Mouse (Mus musculus): Measurements from ENCODE around the gene Fxyd2. TPM values are rescaled to one million over a fixed set of nuclear protein-coding genes. Genes with fewer than 3 reads are reported as not detected.

The Fxyd2 gene
- polyA plus RNA-seq, 1 experiment = 10.6 TPM

- Histone ChIP-seq H3K27ac (ENCODE audit: control insufficient read depth, insufficient read depth, low read depth, low read length, poor library complexity) (no peak overlapping the region), H3K4me3 (replicated peaks; ENCODE audit: control insufficient read depth, low read depth, low read length) (no peak overlapping the region), H3K4me1 (ENCODE audit: control insufficient read depth, insufficient read depth, low read length) (no peaks in the 10 kb centered on the region)
- TF ChIP-seq POLR2A (IDR thresholded peaks at IDR 0.05; ENCODE audit: borderline replicate concordance, control insufficient read depth, low read depth, low read length) (no peak), CTCF (IDR thresholded peaks at IDR 0.05; ENCODE audit: control insufficient read depth, insufficient read depth, low read length) (no peak)
- WGBS = 84% methylated on average over 2 of the region's 2 CpGs
Measured at GRCm38 (mm10) chr9:45410614-45411013, 11.1 kb downstream of the Fxyd2 start.

GRCm38 (mm10) chr9:45411111-45411510 is 11.6 kb downstream of the Fxyd2 start:
- no peak for TF ChIP-seq POLR2A (IDR thresholded peaks at IDR 0.05; ENCODE audit: borderline replicate concordance, control insufficient read depth, low read depth, low read length)
- no peak for TF ChIP-seq CTCF (IDR thresholded peaks at IDR 0.05; ENCODE audit: control insufficient read depth, insufficient read depth, low read length)
- Histone ChIP-seq H3K4me3 (replicated peaks; ENCODE audit: control insufficient read depth, low read depth, low read length) (no peak overlapping the region), H3K27ac (ENCODE audit: control insufficient read depth, insufficient read depth, low read depth, low read length, poor library complexity) (no peak overlapping the region), H3K4me1 (ENCODE audit: control insufficient read depth, insufficient read depth, low read length) (no peaks in the 10 kb centered on the region)
- WGBS = 81% methylated on average over 3 of the region's 3 CpGs

GRCm38 (mm10) chr9:45411803-45412202 is 12.3 kb downstream of the Fxyd2 start:
- Histone ChIP-seq H3K27ac (ENCODE audit: control insufficient read depth, insufficient read depth, low read depth, low read length, poor library complexity) (no peak overlapping the region), H3K4me3 (replicated peaks; ENCODE audit: control insufficient read depth, low read depth, low read length) (no peak overlapping the region), H3K4me1 (ENCODE audit: control insufficient read depth, insufficient read depth, low read length) (no peaks in the 10 kb centered on the region; the same call in 1 of the 2 replicates)
- 9% methylated on average over 7 of the region's 7 CpGs for WGBS
- peak; percentile 24; the same call in 1 of the 2 replicates for TF ChIP-seq CTCF (IDR thresholded peaks at IDR 0.05; ENCODE audit: control insufficient read depth, insufficient read depth, low read length)
- TF ChIP-seq POLR2A (IDR thresholded peaks at IDR 0.05; ENCODE audit: borderline replicate concordance, control insufficient read depth, low read depth, low read length) = no peak

GRCm38 (mm10) chr9:45412287-45412686 is 12.8 kb downstream of the Fxyd2 start:
- Histone ChIP-seq H3K27ac (ENCODE audit: control insufficient read depth, insufficient read depth, low read depth, low read length, poor library complexity) (no peak overlapping the region), H3K4me1 (ENCODE audit: control insufficient read depth, insufficient read depth, low read length) (no peaks in the 10 kb centered on the region; the same call in 1 of the 2 replicates), H3K4me3 (replicated peaks; ENCODE audit: control insufficient read depth, low read depth, low read length) (no peak overlapping the region)
- TF ChIP-seq CTCF (IDR thresholded peaks at IDR 0.05; ENCODE audit: control insufficient read depth, insufficient read depth, low read length) (peak; percentile 86), POLR2A (IDR thresholded peaks at IDR 0.05; ENCODE audit: borderline replicate concordance, control insufficient read depth, low read depth, low read length) (no peak)
- WGBS = 4% methylated on average over 10 of the region's 10 CpGs

- H3K4me3 ChIP-seq (replicated peaks; ENCODE audit: control insufficient read depth, low read depth, low read length) = no peak overlapping the region
- WGBS = 78% methylated on average over 4 of the region's 4 CpGs
- H3K27ac ChIP-seq (ENCODE audit: control insufficient read depth, insufficient read depth, low read depth, low read length, poor library complexity) = no peak overlapping the region
- no peaks in the 10 kb centered on the region; the same call in 1 of the 2 replicates for H3K4me1 ChIP-seq (ENCODE audit: control insufficient read depth, insufficient read depth, low read length)
- TF ChIP-seq CTCF (IDR thresholded peaks at IDR 0.05; ENCODE audit: control insufficient read depth, insufficient read depth, low read length) (no peak), POLR2A (IDR thresholded peaks at IDR 0.05; ENCODE audit: borderline replicate concordance, control insufficient read depth, low read depth, low read length) (no peak)
Measured at GRCm38 (mm10) chr9:45412700-45413477, 13.4 kb downstream of the Fxyd2 start.

GRCm38 (mm10) chr9:45413478-45414140 is 14.1 kb downstream of the Fxyd2 start:
- H3K4me1 ChIP-seq (ENCODE audit: control insufficient read depth, insufficient read depth, low read length) = no peaks in the 10 kb centered on the region; the same call in 1 of the 2 replicates
- TF ChIP-seq CTCF (IDR thresholded peaks at IDR 0.05; ENCODE audit: control insufficient read depth, insufficient read depth, low read length) (peak; percentile 50), POLR2A (IDR thresholded peaks at IDR 0.05; ENCODE audit: borderline replicate concordance, control insufficient read depth, low read depth, low read length) (no peak)
- H3K4me3 ChIP-seq (replicated peaks; ENCODE audit: control insufficient read depth, low read depth, low read length) = no peak overlapping the region
- H3K27ac ChIP-seq (ENCODE audit: control insufficient read depth, insufficient read depth, low read depth, low read length, poor library complexity) = no peak overlapping the region
- 57% methylated on average over 5 of the region's 5 CpGs for WGBS

- TF ChIP-seq CTCF (IDR thresholded peaks at IDR 0.05; ENCODE audit: control insufficient read depth, insufficient read depth, low read length) (peak; percentile 18; the same call in 1 of the 2 replicates), POLR2A (IDR thresholded peaks at IDR 0.05; ENCODE audit: borderline replicate concordance, control insufficient read depth, low read depth, low read length) (no peak)
- WGBS = 46% methylated on average over 4 of the region's 4 CpGs
Measured at GRCm38 (mm10) chr9:45415912-45416311, 16.4 kb downstream of the Fxyd2 start.

GRCm38 (mm10) chr9:45417245-45417644 is 17.8 kb downstream of the Fxyd2 start:
- Histone ChIP-seq H3K27ac (ENCODE audit: control insufficient read depth, insufficient read depth, low read depth, low read length, poor library complexity) (no peak overlapping the region), H3K4me3 (replicated peaks; ENCODE audit: control insufficient read depth, low read depth, low read length) (peak overlapping the region; percentile 54), H3K4me1 (ENCODE audit: control insufficient read depth, insufficient read depth, low read length) (no peaks in the 10 kb centered on the region; the same call in 1 of the 2 replicates)
- WGBS = 4% methylated on average over 8 of the region's 8 CpGs
- TF ChIP-seq CTCF (IDR thresholded peaks at IDR 0.05; ENCODE audit: control insufficient read depth, insufficient read depth, low read length) = peak; percentile 66
- no peak for TF ChIP-seq POLR2A (IDR thresholded peaks at IDR 0.05; ENCODE audit: borderline replicate concordance, control insufficient read depth, low read depth, low read length)

More at GRCm38 (mm10) chr9:45415912-45416311, 16.4 kb downstream of the Fxyd2 start:
- H3K4me3 ChIP-seq (replicated peaks; ENCODE audit: control insufficient read depth, low read depth, low read length) = no peak overlapping the region
- H3K27ac ChIP-seq (ENCODE audit: control insufficient read depth, insufficient read depth, low read depth, low read length, poor library complexity) = no peak overlapping the region
- no peaks in the 10 kb centered on the region; the same call in 1 of the 2 replicates for H3K4me1 ChIP-seq (ENCODE audit: control insufficient read depth, insufficient read depth, low read length)

Data from bone marrow, adult 2 months (tissue).